Mouse (Mus musculus): Measurements from ENCODE around the gene Vps18. TPM values are rescaled to one million over a fixed set of nuclear protein-coding genes. Genes with fewer than 3 reads are reported as not detected.

Vps18 gene
- 21.0 and 21.5 TPM in 2 replicates for polyA plus RNA-seq (2015; fragmentation: Nextera tagmentation; extraction: Ambion mirVana)

GRCm38 (mm10) chr2:119288270-119288882 lies at the start of gene Vps18:
Vps18 (plus strand) TSS chr2:119288740.
- H3K36me3 ChIP-seq: peaks cover 34% of the 10 kb centered on the region
- H3K9ac ChIP-seq: peak within 1 kb of the TSS; percentile 87
- H3K9me3 ChIP-seq: no peaks in the 10 kb centered on the region
- under 1% methylated on average over 31 of the region's 31 CpGs for WGBS
- peak within 1 kb of the TSS; percentile 78 for H3K4me3 ChIP-seq
- no peaks in the 10 kb centered on the region for H3K27me3 ChIP-seq
- H3K27ac ChIP-seq: peak within 1 kb of the TSS; percentile 33; the same call in 1 of the 2 replicates
- peak within 1 kb of the TSS; percentile 92 for H3K4me2 ChIP-seq (replicated peaks)
- ATAC-seq (ENCODE audit: low FRiP score, low read depth): peak; percentile 96
- peaks cover 19% of the 10 kb centered on the region for H3K4me1 ChIP-seq

GRCm38 (mm10) chr2:119240075-119240818 lies 48.3 kb upstream of the Vps18 start:
- 70% methylated on average over 4 of the region's 4 CpGs for WGBS

GRCm38 (mm10) chr2:119240819-119241186 lies 47.7 kb upstream of the Vps18 start:
- no peaks in the 10 kb centered on the region for H3K36me3 ChIP-seq
- WGBS: 90% methylated on average over 4 of the region's 4 CpGs

More at GRCm38 (mm10) chr2:119240075-119240818, 48.3 kb upstream of the Vps18 start:
- Histone ChIP-seq H3K9ac (no peak overlapping the region), H3K36me3 (no peaks in the 10 kb centered on the region), H3K27me3 (peaks cover 56% of the 10 kb centered on the region), H3K4me3 (no peak overlapping the region), H3K27ac (no peak overlapping the region), H3K4me2 (replicated peaks) (no peak overlapping the region), H3K9me3 (no peaks in the 10 kb centered on the region), H3K4me1 (peaks cover 12% of the 10 kb centered on the region)
- no peak for ATAC-seq (ENCODE audit: low FRiP score, low read depth)

GRCm38 (mm10) chr2:119242548-119242947 lies 46.0 kb upstream of the Vps18 start:
- H3K4me3 ChIP-seq: no peak overlapping the region
- H3K36me3 ChIP-seq: no peaks in the 10 kb centered on the region
- H3K4me2 ChIP-seq (replicated peaks): no peak overlapping the region
- H3K4me1 ChIP-seq: peaks cover 3% of the 10 kb centered on the region; the same call in 1 of the 2 replicates
- H3K9ac ChIP-seq: no peak overlapping the region
- no peak overlapping the region for H3K27ac ChIP-seq
- WGBS: 80% methylated on average over 9 of the region's 9 CpGs
- peaks cover 33% of the 10 kb centered on the region for H3K27me3 ChIP-seq
- no peaks in the 10 kb centered on the region for H3K9me3 ChIP-seq
- ATAC-seq (ENCODE audit: low FRiP score, low read depth): no peak

More at GRCm38 (mm10) chr2:119240819-119241186, 47.7 kb upstream of the Vps18 start:
- Histone ChIP-seq H3K4me1 (peaks cover 12% of the 10 kb centered on the region), H3K9me3 (no peaks in the 10 kb centered on the region), H3K4me2 (replicated peaks) (no peak overlapping the region), H3K9ac (no peak overlapping the region), H3K4me3 (no peak overlapping the region), H3K27ac (no peak overlapping the region), H3K27me3 (peaks cover 50% of the 10 kb centered on the region)
- ATAC-seq (ENCODE audit: low FRiP score, low read depth): no peak

GRCm38 (mm10) chr2:119245246-119245645 lies 43.3 kb upstream of the Vps18 start:
- ATAC-seq (ENCODE audit: low FRiP score, low read depth): no peak
- H3K9me3 ChIP-seq: no peaks in the 10 kb centered on the region
- H3K9ac ChIP-seq: no peak overlapping the region
- H3K27me3 ChIP-seq: peaks cover 15% of the 10 kb centered on the region
- H3K4me2 ChIP-seq (replicated peaks): no peak overlapping the region
- H3K36me3 ChIP-seq: no peaks in the 10 kb centered on the region
- 85% methylated on average over 7 of the region's 7 CpGs for WGBS
- H3K4me1 ChIP-seq: no peaks in the 10 kb centered on the region
- H3K27ac ChIP-seq: no peak overlapping the region
- H3K4me3 ChIP-seq: no peak overlapping the region

GRCm38 (mm10) chr2:119247904-119248303 lies 40.6 kb upstream of the Vps18 start:
- Histone ChIP-seq H3K9ac (no peak overlapping the region), H3K27me3 (peaks cover 9% of the 10 kb centered on the region; the same call in 1 of the 2 replicates), H3K36me3 (no peaks in the 10 kb centered on the region), H3K27ac (no peak overlapping the region), H3K9me3 (no peaks in the 10 kb centered on the region), H3K4me2 (replicated peaks) (no peak overlapping the region), H3K4me3 (no peak overlapping the region), H3K4me1 (no peaks in the 10 kb centered on the region)
- ATAC-seq (ENCODE audit: low FRiP score, low read depth): no peak
- WGBS: 86% methylated on average over 9 of the region's 9 CpGs

- no peak overlapping the region for H3K9ac ChIP-seq
- H3K4me3 ChIP-seq: no peak overlapping the region
- no peak overlapping the region for H3K27ac ChIP-seq
- no peak overlapping the region for H3K4me2 ChIP-seq (replicated peaks)
- no peak for ATAC-seq (ENCODE audit: low FRiP score, low read depth)
- no peaks in the 10 kb centered on the region for H3K9me3 ChIP-seq
- H3K27me3 ChIP-seq: peaks cover 15% of the 10 kb centered on the region
- H3K4me1 ChIP-seq: no peaks in the 10 kb centered on the region
- H3K36me3 ChIP-seq: no peaks in the 10 kb centered on the region
- WGBS: 75% methylated on average over 4 of the region's 4 CpGs
Measured at GRCm38 (mm10) chr2:119249592-119250061, 38.9 kb upstream of the Vps18 start.

- WGBS: 62% methylated on average over 5 of the region's 5 CpGs
- H3K9me3 ChIP-seq: no peaks in the 10 kb centered on the region
- H3K4me1 ChIP-seq: no peaks in the 10 kb centered on the region
- H3K27ac ChIP-seq: no peak overlapping the region
- no peak overlapping the region for H3K4me3 ChIP-seq
- no peak overlapping the region for H3K9ac ChIP-seq
- no peaks in the 10 kb centered on the region for H3K36me3 ChIP-seq
- peak overlapping the region; percentile 19; the same call in 1 of the 2 replicates for H3K4me2 ChIP-seq (replicated peaks)
- no peak for ATAC-seq (ENCODE audit: low FRiP score, low read depth)
- H3K27me3 ChIP-seq: peaks cover 22% of the 10 kb centered on the region
Measured at GRCm38 (mm10) chr2:119250377-119250776, 38.2 kb upstream of the Vps18 start.

GRCm38 (mm10) chr2:119250826-119251478 lies 37.6 kb upstream of the Vps18 start:
- H3K4me1 ChIP-seq: no peaks in the 10 kb centered on the region
- peaks cover 25% of the 10 kb centered on the region for H3K27me3 ChIP-seq
- H3K27ac ChIP-seq: no peak overlapping the region
- WGBS: 15% methylated on average over 11 of the region's 11 CpGs
- peak overlapping the region; percentile 19 for H3K4me2 ChIP-seq (replicated peaks)
- peak; percentile 69 for ATAC-seq (ENCODE audit: low FRiP score, low read depth)
- no peak overlapping the region for H3K9ac ChIP-seq
- no peaks in the 10 kb centered on the region for H3K36me3 ChIP-seq
- no peaks in the 10 kb centered on the region for H3K9me3 ChIP-seq
- no peak overlapping the region for H3K4me3 ChIP-seq

GRCm38 (mm10) chr2:119254976-119255375 lies 33.6 kb upstream of the Vps18 start:
- Histone ChIP-seq H3K27me3 (peaks cover 21% of the 10 kb centered on the region), H3K4me2 (replicated peaks) (no peak overlapping the region), H3K27ac (no peak overlapping the region), H3K36me3 (no peaks in the 10 kb centered on the region), H3K4me3 (no peak overlapping the region), H3K4me1 (no peaks in the 10 kb centered on the region), H3K9ac (no peak overlapping the region), H3K9me3 (no peaks in the 10 kb centered on the region)
- ATAC-seq (ENCODE audit: low FRiP score, low read depth): no peak
- WGBS: 23% methylated on average over 7 of the region's 7 CpGs

GRCm38 (mm10) chr2:119260518-119260917 lies 28.0 kb upstream of the Vps18 start:
- Histone ChIP-seq H3K4me1 (peaks cover 8% of the 10 kb centered on the region; the same call in 1 of the 2 replicates), H3K4me2 (replicated peaks) (no peak overlapping the region), H3K27me3 (peaks cover 5% of the 10 kb centered on the region), H3K9ac (no peak overlapping the region), H3K36me3 (no peaks in the 10 kb centered on the region), H3K9me3 (no peaks in the 10 kb centered on the region), H3K4me3 (no peak overlapping the region), H3K27ac (no peak overlapping the region)
- 84% methylated on average over 1 of the region's 1 CpGs for WGBS
- ATAC-seq (ENCODE audit: low FRiP score, low read depth): no peak

GRCm38 (mm10) chr2:119261326-119261725 lies 27.2 kb upstream of the Vps18 start:
- Histone ChIP-seq H3K27ac (no peak overlapping the region), H3K4me3 (no peak overlapping the region), H3K4me2 (replicated peaks) (no peak overlapping the region), H3K36me3 (no peaks in the 10 kb centered on the region), H3K27me3 (peaks cover 4% of the 10 kb centered on the region; the same call in 1 of the 2 replicates), H3K9ac (no peak overlapping the region), H3K4me1 (peaks cover 8% of the 10 kb centered on the region; the same call in 1 of the 2 replicates), H3K9me3 (no peaks in the 10 kb centered on the region)
- WGBS: 72% methylated on average over 2 of the region's 2 CpGs
- ATAC-seq (ENCODE audit: low FRiP score, low read depth): no peak
